Mouse (Mus musculus) lung, postnatal 25 days (tissue): ENCODE measurements around the gene Cdc42ep2.
A peak's percentile ranks its signal among the peaks of the same experiment; 100 is the strongest.
"Not testable (repeated sequence)": the region's sequence is repeated elsewhere in the genome, so short reads cannot be mapped to it uniquely, and the experiment has no call there.

Source experiments
- DNase-seq: peaks from one replicate; pipeline ENCODE4 v3.0.0; 2022; ENCODE audit warnings: low spot score

The Cdc42ep2 gene

DNA sequence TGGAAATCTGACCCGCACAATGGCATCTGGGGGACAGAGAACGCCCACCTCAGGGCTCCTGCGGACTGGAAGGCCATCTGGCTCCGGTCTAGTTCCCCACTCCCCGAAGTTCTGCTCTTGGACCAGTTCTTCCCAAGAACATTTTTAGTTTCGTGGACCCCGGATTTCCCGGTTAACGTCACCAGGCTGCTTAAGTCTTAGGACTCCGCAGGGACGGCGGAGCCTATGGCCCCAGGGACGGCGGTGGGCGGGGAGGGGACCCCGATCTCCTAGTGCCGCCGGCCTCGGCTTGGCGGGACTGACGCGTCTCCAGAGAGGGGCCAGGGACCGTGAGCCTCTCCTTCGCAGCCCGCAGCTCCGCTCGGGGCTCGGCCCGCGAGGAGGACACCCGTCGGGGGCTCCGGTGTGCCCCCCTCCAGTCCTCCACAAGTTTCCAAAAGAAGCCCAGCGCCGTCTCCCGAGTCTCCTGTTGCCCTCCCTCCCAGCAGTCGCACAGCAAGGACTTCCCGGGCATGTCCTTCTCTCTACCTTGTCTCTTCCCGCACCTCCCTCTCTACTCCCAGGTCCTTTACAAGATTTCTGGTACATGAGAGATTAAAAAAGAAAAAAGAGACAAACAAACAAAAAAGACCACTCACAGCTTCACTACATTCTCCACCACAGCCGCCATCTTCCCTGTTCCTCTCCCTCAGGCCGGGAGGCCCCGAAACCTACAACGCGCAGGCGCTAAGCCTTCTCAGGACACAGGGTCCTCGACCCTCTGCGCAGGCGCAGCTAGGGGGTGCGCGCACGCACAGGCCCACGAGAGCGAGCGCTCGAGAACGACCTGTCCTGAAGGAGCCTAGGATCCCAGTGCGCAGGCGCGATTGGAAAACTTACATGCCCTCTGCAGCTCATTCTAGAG lies 12.3 kb downstream of the Cdc42ep2 start:
- peak; percentile 99 for DNase-seq

DNA sequence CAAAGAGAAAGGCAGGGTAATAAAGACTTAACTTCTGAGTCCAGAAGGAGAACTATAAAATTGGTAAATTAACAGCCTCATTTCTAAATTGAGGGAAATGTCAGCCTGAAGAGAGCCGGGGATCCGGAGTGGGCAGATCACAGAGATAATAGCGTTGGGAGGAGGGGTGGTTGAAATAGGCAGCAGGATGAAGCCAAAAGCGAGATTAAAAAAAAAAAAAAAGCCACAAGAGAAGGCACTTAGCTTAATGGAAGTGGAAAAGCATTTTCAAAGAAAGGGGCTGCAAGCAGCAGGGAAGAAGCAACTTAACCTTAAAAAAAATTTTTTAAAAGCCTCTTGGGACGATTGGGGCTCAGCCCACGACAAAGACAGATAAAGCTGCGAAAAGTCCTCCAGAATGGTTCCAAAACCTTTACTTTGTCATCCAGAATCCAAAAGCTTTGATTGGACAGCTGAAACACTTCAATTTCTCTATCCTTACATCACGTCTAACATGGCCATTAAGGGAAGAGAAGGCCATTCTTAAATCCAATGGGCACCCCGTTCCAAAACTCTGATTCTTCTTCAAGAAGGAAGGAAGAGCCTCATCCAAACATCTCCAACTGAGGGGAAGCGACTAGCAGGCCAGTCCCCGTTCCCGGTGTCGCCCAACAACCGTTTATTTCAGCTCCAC lies 13.1 kb downstream of the Cdc42ep2 start:
- no peak for DNase-seq

DNA sequence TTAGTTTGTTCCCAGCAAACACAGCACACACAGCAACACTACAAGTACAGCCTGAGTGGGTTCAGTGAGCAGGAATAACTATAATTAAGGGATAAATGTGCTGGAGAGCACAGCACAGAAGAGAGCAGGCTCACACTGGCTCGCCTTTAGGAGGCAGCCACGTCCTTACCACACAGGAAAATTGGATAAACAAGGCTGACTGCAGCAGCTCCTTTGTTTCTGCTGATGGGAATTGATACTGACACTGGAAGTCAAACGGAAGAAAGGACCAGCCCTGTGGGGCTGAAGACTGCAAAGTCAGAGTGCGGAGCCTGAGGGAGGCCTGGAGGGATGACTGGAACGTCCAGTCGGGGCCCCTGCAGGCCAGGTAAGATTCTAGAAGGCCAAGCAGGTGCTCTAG lies 14.4 kb downstream of the Cdc42ep2 start:
- DNase-seq, result no peak

DNA sequence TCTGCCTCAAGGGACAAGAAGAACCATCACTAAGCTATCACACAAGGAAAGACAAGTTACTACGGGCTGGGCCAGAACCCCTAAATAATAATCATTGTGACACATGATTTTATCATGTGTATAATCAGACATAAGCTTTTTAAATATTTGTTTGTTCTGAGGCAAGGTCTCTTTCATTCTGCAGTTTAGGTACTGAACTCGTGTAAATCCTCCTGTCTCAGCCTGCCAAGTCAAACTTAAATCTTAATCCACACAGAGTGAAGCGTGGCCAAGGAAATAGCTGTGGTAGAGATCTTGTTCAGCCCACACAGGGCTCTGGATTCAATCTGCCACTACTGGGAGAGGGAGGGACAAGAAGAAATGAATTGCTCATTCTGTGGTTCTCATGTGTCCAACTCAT lies 17.3 kb downstream of the Cdc42ep2 start:
- DNase-seq, result no peak

DNA sequence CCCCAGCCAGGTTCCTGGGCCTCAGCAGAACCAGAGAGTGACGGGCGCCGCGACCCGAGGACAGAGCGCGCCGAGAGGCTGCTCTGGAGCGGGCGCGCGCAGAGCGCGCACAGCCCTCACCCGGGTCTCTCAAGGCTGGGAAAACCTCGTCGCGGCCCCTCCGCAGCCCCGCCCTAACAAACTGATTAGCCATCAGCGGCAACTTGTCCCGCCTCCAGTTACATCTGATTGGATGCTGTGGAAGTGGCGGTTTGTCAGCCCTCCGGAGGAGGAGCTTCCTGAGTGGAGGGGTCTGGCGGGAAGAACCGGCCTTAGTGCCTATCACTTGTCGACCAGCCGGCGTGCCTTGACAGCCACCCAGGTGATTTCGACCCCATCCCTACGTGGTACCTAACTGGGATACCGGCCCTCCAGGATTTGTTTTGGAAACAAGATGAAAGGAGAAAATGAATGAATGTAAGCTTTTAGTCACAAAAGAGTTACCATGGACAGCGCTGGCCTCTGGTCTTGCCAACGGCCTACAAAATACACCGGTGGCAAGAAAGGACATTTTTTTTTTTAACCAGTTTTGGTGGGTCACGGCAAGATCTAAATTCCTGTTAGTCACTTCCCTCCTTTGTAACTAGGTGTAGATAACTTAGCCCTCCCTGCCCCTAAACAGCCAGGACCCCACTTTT lies 30.5 kb downstream of the Cdc42ep2 start, which contains the start of gene Tigd3:
Gene Tigd3, minus strand, starts transcription at position 148 of the 677 bp plus-strand sequence.
- DNase-seq, result peak; percentile 97

DNA sequence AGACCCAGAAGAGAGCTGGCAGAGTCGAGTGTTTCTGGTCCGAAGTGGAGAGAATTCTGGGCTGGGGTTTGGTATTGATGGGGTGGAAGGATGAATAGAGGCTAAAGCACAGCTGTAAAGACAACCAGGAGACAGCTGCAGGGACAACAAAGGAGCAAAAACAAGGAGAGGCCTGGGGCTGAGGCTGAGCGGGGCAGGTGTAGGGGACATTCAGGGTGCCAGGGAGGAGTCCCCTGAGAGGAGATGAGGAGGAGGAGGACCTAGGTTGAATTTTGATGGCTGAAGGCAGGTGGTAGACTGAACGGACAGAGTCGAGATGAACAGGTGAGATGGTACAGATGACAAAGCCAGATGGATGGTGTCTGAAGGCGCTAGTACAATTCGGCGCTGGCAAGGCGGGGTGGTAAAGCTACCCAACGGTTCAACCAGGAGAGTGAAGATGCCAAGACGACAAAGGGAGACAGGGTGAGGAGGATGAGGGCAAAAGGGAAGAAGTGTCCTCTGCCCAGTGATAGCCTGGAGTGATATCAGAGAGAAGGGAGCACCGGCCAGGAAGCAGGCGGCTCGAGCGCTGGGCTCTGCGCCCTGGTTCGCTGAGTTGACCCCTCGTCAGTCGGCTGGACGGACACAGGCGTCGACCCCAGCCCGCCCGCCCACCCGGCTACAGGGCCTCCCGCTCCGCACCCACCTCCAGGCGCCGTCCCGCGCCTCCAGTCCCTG lies 31.2 kb downstream of the Cdc42ep2 start:
- DNase-seq, result no peak

DNA sequence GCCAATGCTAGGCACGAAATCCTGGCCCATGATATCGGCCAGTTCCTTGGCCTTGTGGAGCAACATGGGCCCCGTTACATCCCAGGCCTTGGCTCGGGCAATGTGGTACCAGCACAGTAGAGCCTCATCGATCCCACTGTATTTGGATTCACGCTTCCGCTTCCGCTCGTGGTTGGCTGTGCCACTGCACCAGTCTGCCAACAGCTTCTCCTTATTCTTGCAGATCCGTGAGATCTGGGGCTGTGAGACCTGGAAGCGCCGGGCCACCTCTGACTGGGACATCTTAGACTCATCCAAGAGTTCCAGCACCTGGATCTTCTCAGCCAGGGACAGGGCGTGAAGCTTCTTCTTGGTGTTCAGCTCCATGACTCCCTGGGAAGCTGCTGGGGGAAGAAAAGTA lies 31.9 kb downstream of the Cdc42ep2 start:
- DNase-seq, result no peak

DNA sequence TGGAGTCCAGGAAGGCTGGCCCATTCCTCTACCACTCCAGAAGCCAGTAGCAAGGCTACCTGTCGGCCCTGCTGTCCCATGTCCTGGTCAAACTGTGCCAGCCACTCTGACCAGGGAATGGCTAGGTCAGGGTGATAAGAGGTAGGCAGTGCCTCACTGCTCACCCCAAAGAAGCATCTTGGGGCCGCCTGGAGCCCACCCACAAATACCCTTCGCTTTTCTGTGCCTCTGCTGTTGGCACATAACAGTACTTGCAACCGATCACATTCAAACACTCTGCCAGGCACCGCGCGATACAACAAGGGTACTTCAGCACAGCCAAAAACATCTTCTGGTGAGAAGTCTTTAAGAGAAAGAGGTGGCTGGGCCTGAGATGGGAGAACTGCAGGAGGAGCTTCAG lies 32.4 kb downstream of the Cdc42ep2 start:
- no peak for DNase-seq

DNA sequence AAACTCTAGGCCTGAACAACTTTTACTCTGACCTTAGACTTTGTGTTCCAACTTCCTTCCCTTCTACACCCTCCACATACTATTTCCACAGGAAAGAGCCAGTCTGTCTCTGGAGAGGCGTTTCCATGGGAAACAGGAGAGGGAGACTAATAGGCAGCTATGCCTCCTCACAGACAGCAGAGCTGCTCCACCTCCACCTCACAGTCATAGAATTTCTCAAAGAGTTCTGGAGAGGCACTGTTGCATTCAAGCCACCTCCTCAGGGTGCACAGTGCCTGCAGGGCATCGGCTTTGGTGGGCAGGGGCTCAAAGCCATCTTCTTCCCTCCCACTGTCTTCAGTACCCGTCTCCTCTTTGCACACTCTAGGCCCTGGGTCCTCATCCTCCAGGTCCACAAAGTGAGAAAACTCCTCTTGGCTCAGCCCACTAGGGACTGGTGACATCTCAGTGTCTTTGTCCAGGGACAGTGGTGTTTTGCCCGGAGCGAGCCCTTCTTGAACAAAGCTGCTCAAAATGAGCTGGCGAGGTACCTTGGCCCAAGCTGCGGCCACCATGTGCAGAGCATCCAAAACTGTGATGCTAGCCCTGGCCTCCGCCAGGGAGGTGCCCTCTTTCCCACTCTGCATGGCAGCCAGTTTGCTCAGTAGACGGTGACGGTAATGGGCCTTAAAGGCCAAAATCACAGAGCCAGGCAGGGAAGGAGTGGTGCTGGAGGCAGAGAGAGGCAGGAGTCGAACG lies 32.9 kb downstream of the Cdc42ep2 start:
- DNase-seq, result no peak

DNA sequence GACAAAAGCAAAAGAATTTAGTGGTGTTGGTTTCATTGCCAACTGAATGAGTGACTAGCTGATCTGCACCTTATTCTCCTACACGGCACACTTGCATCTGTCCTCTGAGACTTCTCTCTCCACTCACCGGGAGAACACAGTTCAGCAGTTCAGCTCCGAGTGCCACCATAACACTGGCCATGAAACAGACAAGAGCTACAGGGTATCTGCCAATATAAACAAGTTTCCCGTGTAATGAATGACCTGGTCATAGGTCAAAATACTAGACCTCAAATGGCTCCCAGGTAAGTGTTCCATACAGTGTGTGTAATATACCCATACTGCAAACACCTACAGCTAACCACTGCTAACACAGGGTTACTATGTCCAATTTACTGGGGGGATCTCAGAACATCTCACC lies 35.4 kb downstream of the Cdc42ep2 start:
- no peak for DNase-seq

DNA sequence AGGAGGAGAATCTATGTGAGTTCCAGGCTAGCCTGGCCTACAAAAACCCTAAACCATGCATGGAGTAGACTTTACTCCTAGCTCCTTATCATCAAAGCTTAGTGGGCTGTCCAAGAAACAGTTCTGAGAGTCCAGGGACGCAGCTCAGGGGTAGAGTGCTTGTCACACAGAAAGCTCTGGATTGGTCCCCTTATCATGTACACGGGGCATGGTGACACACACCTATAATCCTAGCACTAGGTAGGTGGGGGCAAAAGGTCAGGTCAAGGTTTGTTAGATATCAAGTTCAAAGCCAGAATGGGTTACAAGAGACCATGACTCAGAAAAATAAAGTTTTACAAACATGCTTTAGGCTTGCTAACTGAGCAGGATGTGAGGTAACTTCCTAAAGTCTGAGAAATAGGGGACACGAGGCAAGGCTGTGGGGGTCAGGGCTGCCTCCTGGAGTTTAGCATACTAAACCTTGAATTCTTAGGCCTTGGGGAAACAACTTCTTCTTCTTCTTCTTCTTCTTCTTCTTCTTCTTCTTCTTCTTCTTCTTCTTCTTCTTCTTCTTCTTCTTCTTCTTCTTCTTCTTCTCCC lies 37.3 kb downstream of the Cdc42ep2 start:
- no peak for DNase-seq

DNA sequence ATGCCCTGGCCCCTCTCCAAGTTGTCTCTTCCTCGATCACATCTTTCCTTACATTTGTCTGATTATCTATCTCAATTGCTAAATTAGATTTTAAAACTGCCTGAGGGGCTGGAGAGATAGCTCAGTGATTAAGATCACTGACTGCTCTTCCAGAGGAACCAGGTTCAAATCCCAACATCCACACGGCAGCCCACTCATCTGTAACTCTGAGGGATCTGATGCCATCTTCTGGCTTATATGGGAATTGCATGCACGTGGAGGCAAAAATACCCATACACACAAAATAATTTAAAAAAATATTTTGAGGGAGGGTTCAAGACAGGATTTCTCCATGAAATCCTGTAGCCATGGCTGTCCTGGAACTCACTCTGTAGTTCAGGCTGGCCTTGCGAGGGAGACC lies 38.8 kb downstream of the Cdc42ep2 start:
- no peak for DNase-seq

DNA sequence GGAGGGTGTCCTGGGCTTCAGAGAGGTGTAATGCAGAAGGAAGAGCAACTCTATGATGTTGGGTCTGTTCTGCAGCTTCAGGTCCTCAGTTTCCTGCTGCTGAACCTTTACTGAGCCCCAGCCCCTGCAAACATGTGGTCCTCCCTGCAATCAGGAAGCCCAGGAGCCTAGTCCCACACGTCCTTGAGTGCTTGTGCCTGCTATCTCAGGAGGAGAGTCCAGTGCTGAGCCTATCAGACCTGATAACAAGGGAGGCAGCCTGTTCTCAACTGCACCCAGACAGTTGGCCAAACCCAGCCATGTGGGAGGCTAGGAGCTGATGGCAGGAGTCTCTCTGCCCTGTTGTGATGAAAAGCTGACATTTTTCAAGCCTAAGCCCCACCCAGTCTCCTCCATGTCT lies 40.7 kb downstream of the Cdc42ep2 start:
- DNase-seq, result no peak

DNA sequence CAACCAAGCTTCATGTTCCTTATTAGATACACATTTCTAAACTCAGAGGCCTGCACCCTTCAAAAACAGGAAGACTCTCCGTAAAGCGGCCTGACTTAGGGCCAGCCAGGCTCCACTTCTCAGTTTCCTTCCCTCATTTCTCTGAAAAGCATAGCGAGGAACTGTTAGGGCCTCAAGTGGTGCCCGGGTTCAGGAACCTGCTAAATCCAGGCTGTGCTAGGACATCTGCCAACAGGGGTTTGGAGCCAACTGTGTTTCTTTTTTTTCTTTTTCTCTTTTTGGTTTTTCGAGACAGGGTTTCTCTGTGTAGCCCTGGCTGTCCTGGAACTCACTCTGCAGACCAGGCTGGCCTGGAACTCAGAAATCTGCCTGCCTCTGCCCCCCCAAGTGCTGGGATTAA lies 42.5 kb downstream of the Cdc42ep2 start:
- DNase-seq, result not testable (repeated sequence)

DNA sequence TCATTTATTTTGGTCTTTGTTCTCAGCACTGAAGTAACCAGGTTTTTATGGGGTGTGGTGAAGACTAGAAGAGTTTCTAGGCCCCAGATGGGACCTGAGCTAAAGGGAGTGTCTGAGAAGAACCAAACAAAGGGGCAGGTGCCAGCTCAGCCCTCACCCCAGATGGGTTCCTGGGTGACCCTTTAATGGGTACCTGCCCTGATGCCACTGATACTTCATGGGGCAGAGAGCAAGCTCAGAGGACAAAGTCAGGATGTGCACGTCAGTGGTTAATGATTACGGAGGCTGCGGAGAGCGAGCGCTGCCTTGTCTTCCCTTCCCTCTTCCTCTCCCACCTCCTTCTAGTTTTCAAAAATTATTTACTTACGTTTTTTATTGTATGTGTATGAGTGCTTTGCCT lies 43.5 kb downstream of the Cdc42ep2 start:
- DNase-seq, result no peak

DNA sequence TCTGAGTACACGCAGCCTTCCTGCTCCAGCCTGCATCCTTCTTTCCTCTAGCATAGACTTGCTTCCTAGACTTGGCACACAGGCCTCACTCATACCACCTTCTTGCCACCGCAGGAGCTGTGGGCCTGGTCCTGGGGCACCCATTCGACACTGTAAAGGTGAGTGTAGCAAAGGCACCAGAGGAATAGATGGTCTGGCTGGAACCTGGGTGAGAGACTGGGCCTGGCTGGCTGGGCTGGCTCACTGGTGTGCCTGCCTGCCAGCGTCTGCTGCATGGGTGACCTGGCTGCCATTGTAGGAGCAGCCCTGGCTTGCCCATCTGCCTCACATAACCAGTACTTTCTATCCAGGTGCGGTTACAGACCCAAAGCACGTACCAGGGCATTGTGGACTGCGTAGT lies 44.9 kb downstream of the Cdc42ep2 start:
- DNase-seq, result no peak

DNA sequence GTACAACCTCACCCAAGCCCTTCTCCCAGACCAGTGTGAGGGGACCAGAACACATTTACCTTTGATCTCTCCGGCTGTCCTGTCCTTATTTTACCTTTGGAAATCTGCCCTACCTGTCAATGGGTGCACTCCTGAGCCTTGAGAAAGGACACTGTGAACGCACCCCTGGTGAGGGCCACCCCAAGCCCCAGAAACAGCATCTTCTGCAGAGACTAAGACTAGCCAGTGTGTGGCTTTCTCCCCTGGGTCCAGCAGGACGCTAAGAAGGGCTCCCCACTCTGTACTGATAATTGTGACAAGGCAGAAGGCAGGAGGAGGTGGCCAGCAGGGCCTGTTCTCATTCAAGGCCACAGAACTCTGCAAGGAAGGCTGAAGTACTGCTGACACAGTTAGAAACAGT lies 45.7 kb downstream of the Cdc42ep2 start:
- no peak for DNase-seq

DNA sequence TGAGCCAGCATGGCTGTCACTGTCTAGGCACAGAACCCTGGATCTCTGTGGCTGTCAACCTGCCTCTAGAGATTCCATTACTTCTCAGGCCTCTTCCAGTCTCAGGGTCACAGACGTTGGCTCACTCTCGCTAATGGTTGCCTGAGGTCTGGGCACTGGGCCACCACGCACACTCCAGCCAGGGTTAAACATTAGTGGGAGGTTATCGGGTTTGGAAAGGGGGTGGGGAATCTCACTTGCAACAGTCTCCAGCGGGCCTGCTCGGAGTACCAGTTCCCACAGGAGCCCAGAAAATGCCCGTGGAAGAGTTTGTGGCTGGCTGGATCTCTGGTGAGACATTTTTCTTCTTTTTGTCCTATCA lies 46.3 kb downstream of the Cdc42ep2 start:
- DNase-seq, result peak; percentile 70

DNA sequence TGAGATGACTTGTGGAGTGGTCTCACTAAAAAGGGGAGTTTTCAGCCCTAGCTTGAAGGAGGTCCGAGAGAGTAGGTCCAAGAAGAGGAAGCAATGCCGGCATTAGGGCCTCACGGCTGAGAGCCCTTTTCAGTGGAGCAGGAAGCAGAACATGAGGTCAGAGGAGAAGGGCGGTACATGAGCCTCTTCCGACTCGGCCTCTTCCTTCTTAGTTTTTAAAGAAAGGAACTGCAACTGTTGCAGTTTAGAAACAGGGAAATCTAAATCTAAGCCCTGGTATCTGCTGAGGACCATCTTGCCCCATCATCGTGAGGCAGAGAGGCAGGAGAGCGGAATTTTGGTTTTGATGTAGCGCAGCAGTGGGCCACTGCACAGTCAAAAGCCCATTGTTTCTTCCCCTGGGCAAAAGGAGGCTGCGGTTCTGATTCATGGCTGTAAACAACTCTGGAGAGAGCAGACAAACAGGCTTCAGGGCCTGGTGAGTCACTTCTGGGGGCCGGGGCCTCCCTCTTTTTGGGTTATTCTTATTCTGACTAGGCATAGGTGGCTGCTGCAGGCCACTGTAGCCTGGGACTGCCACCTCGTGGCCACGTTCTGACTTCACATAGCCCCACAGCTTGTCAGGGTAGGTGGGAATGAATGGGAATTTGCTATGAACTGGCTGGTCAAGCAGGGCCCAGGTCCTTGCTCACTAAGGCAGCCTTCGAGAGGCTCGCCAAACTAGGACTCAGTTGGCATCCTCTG lies 46.8 kb downstream of the Cdc42ep2 start, which contains the start of gene Slc25a45:
Gene Slc25a45, plus strand, starts transcription at position 191 of the 744 bp plus-strand sequence.
- peak; percentile 83 for DNase-seq

DNA sequence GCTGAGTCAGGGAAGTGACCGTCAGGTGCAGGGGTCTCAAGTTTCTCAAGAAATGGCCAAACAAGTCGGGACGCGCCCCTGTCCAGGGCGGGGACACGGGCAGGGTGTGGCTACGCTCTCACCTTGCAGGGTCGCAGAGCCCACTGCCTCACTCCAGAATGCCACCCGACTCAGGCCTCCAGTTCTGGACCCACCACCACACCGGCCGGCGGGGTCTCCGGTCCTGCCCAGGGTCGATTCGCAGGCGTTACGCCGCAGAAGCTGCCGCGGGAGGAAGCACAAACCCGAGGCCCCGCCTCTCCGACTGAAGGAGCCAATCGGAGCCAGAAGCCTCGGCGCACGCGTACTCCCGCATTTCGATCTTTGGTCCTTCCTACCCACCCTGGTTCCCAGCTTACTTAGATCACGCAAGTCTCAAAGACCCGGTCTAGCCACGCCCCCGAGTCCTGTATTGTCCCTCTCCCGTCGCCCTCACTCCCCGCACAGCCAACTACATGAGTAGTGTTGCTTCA lies 49.6 kb downstream of the Cdc42ep2 start, which contains the start of gene Frmd8:
Gene Frmd8, minus strand, starts transcription at position 306 of the 512 bp plus-strand sequence.
- peak; percentile 96 for DNase-seq
